Mouse (Mus musculus): Measurements from ENCODE around the gene Pacs1. TPM values are rescaled to one million over a fixed set of nuclear protein-coding genes. Genes with fewer than 3 reads are reported as not detected.

Gene Pacs1
- polyA plus RNA-seq, 1 experiment = 58.9 TPM

DNA sequence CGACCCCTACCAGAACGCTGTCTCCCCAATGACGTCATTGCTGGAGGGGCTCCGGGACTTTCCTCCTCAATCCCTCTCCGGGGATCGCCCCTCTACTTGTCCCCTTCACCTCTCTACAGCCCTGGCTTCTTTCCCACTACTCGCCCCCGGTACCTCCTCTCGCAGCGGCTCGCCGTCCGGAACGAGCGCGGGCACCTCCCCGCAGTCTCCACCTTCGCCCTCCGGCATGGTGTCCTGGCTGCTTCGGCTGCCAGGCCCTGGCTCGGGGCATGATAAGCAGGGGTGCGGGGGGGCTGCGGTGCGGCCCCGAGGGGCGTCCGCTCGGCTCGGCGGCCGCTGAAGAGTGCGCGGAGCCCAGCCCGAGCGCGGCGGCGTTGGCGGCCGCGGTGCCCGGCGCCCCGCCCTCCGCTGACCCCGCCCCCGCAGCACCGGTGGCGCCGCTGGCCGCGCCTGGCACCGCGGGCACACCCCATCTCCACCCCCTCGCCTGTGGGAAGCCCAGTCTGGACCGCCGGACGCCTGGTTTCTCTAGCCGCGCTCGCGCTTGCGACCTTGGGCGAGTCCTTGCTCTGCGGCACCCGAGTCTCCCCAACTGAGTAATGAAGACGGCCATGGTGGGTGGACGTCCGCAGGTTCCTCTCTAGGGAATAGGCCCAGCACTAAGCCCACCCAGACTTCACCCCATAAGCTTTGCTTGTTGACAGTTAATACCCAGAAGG, 187.6 kb downstream of the Pacs1 start, which contains the start of gene Tmem151a:
Gene Tmem151a (minus strand): TSS at position 387 of the 719 bp plus-strand sequence.
- Histone ChIP-seq H3K27me3 (ENCODE audit: control insufficient read depth, insufficient read depth, low read length) (peaks cover 15% of the 10 kb centered on the region; the same call in 1 of the 2 replicates), H3K4me3 (ENCODE audit: control insufficient read depth, insufficient read depth, low read length) (peak within 1 kb of the TSS; percentile 20), H3K27ac (ENCODE audit: control insufficient read depth, insufficient read depth, low read length) (no peak within 1 kb of the TSS), H3K36me3 (ENCODE audit: control insufficient read depth, insufficient read depth, low read length) (no peaks in the 10 kb centered on the region), H3K4me1 (replicated peaks; ENCODE audit: control insufficient read depth, insufficient read depth, low read length) (peaks cover 23% of the 10 kb centered on the region)
- TF ChIP-seq POLR2A (IDR thresholded peaks at IDR 0.05; ENCODE audit: control insufficient read depth, extremely low read depth, insufficient read depth, low read length, poor library complexity) = no peak
- TF ChIP-seq CTCF (IDR thresholded peaks at IDR 0.05; ENCODE audit: borderline replicate concordance, control insufficient read depth, extremely low read depth, insufficient read depth, low read length, poor library complexity) = no peak
- 2% methylated on average over 68 of the region's 69 CpGs for WGBS
- DNase-seq = no peak

DNA sequence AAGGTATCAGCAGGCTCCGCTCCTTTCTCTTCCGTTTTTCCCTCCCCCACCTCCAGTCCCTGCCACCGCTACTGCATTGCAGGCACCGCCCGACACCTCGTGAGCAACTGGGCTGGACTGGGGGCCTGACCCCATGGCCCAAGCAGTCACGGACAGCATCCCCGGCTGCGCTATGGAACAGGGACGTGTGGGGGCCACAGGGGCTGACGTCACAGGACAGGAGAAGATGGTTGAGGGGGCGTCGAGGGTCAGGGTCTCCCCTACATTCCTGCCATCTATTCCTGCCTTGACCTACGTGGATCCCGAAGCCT, 188.1 kb downstream of the Pacs1 start:
- Histone ChIP-seq H3K4me3 (ENCODE audit: control insufficient read depth, insufficient read depth, low read length) (peak overlapping the region; percentile 20), H3K36me3 (ENCODE audit: control insufficient read depth, insufficient read depth, low read length) (no peaks in the 10 kb centered on the region), H3K27me3 (ENCODE audit: control insufficient read depth, insufficient read depth, low read length) (peaks cover 15% of the 10 kb centered on the region; the same call in 1 of the 2 replicates), H3K27ac (ENCODE audit: control insufficient read depth, insufficient read depth, low read length) (no peak overlapping the region), H3K4me1 (replicated peaks; ENCODE audit: control insufficient read depth, insufficient read depth, low read length) (peaks cover 23% of the 10 kb centered on the region)
- DNase-seq = no peak
- 14% methylated on average over 15 of the region's 15 CpGs for WGBS
- TF ChIP-seq POLR2A (IDR thresholded peaks at IDR 0.05; ENCODE audit: control insufficient read depth, extremely low read depth, insufficient read depth, low read length, poor library complexity) = no peak
- no peak for TF ChIP-seq CTCF (IDR thresholded peaks at IDR 0.05; ENCODE audit: borderline replicate concordance, control insufficient read depth, extremely low read depth, insufficient read depth, low read length, poor library complexity)

DNA sequence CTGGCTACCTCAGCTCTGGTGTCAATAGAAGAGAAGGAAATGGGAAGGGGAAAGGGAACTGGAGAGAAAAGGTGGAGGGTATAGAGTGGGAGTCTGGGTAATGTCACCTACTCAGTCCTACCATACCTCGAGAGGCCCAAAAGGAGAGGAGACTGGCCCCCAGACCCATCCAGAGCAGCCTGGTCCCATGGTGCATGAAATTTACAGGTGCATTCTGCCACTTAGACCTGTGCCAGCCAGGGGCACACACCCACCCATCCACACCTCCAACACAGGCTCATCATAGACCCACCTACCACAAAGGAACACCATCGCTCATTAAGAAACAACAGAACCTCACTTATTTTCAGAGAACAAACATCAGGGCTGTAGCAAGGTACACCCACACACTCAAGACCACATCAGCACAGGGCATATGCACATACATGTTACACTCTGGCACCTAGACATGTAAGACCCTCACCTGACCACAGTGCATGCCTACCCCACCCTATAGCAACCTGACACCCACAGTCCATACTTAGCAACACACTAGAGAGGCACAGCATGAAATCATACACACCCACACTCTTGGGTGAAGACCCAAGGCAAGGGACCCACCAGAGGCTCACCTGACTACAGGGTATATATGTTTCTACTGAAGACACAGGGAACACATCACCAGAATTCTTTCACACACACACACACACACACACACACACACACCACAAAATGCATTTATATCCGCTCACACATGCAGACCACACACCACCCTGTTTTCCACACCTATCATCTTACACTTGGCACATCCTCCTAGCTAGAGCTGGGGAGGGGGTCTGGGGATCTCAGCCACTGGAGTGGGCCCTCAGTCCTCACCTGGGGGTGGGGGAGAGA, 188.7 kb downstream of the Pacs1 start:
- no peak for DNase-seq
- H3K27ac ChIP-seq (ENCODE audit: control insufficient read depth, insufficient read depth, low read length) = no peak overlapping the region
- H3K4me1 ChIP-seq (replicated peaks; ENCODE audit: control insufficient read depth, insufficient read depth, low read length) = peaks cover 21% of the 10 kb centered on the region
- 63% methylated on average over 3 of the region's 3 CpGs for WGBS
- TF ChIP-seq POLR2A (IDR thresholded peaks at IDR 0.05; ENCODE audit: control insufficient read depth, extremely low read depth, insufficient read depth, low read length, poor library complexity) (no peak), CTCF (IDR thresholded peaks at IDR 0.05; ENCODE audit: borderline replicate concordance, control insufficient read depth, extremely low read depth, insufficient read depth, low read length, poor library complexity) (no peak)
- peaks cover 15% of the 10 kb centered on the region; the same call in 1 of the 2 replicates for H3K27me3 ChIP-seq (ENCODE audit: control insufficient read depth, insufficient read depth, low read length)
- H3K36me3 ChIP-seq (ENCODE audit: control insufficient read depth, insufficient read depth, low read length) = no peaks in the 10 kb centered on the region
- H3K4me3 ChIP-seq (ENCODE audit: control insufficient read depth, insufficient read depth, low read length) = no peak overlapping the region

Other genes starting within 250 kb of the Pacs1 start
- 12.7 and 14.6 TPM in 2 replicates for gene Slc29a2, start 249.3 kb downstream of the Pacs1 start, polyA plus RNA-seq (2012; rRNA removed)
- gene B4gat1, start 234.3 kb downstream of the Pacs1 start, polyA plus RNA-seq (2012; rRNA removed) = 23.8 and 25.1 TPM in 2 replicates
- 1.1 and 1.4 TPM in 2 replicates for gene AC124502.3, start 234.2 kb downstream of the Pacs1 start, polyA plus RNA-seq (2012; rRNA removed)
- 54.2 and 61.4 TPM in 2 replicates for gene Brms1, start 231.8 kb downstream of the Pacs1 start, polyA plus RNA-seq (2012; rRNA removed)
- 7.1 and 8.8 TPM in 2 replicates for gene Rin1, start 222.6 kb downstream of the Pacs1 start, polyA plus RNA-seq (2012; rRNA removed)
- 5.9 and 7.7 TPM in 2 replicates for gene Cd248, start 205.0 kb downstream of the Pacs1 start, polyA plus RNA-seq (2012; rRNA removed)
- 1.7 and 3.5 TPM in 2 replicates for gene Tmem151a, start 187.6 kb downstream of the Pacs1 start, polyA plus RNA-seq (2012; rRNA removed)
- 121 and 137 TPM in 2 replicates for gene Yif1a, start 184.6 kb downstream of the Pacs1 start, polyA plus RNA-seq (2012; rRNA removed)
- gene Cnih2, start 174.6 kb downstream of the Pacs1 start, polyA plus RNA-seq (2012; rRNA removed) = 3.7 and 4.9 TPM in 2 replicates
- 296 and 317 TPM in 2 replicates for gene Rab1b, start 166.0 kb downstream of the Pacs1 start, polyA plus RNA-seq (2012; rRNA removed)
- 48.0 and 54.9 TPM in 2 replicates for gene Klc2, start 154.6 kb downstream of the Pacs1 start, polyA plus RNA-seq (2012; rRNA removed)
- 213 and 250 TPM in 2 replicates for gene Sf3b2, start 22.3 kb upstream of the Pacs1 start, polyA plus RNA-seq (2012; rRNA removed)
- 4.8 and 6.3 TPM in 2 replicates for gene Gal3st3, start 25.2 kb upstream of the Pacs1 start, polyA plus RNA-seq (2012; rRNA removed)
- not detected in 2 replicates for gene Catsper1, start 62.6 kb upstream of the Pacs1 start, polyA plus RNA-seq (2012; rRNA removed)
- gene Cst6, start 76.5 kb upstream of the Pacs1 start, polyA plus RNA-seq (2012; rRNA removed) = 60.2 and 101 TPM in 2 replicates
- 50.0 and 51.3 TPM in 2 replicates for gene Eif1ad, start 93.6 kb upstream of the Pacs1 start, polyA plus RNA-seq (2012; rRNA removed)
- 294 and 314 TPM in 2 replicates for gene Banf1, start 94.0 kb upstream of the Pacs1 start, polyA plus RNA-seq (2012; rRNA removed)
- gene Sart1, start 115.6 kb upstream of the Pacs1 start, polyA plus RNA-seq (2012; rRNA removed) = 41.6 and 48.9 TPM in 2 replicates
- 0.14 and 0.59 TPM in 2 replicates for gene Tsga10ip, start 129.4 kb upstream of the Pacs1 start, polyA plus RNA-seq (2012; rRNA removed)
- 112 and 133 TPM in 2 replicates for gene Drap1, start 151.9 kb upstream of the Pacs1 start, polyA plus RNA-seq (2012; rRNA removed)
- gene AI837181, start 152.0 kb upstream of the Pacs1 start, polyA plus RNA-seq (2012; rRNA removed) = 145 and 149 TPM in 2 replicates
- 0.16 TPM in 1 of 2 replicates, not detected in the other for gene Fosl1, start 174.4 kb upstream of the Pacs1 start, polyA plus RNA-seq (2012; rRNA removed)
- gene Ccdc85b, start 184.8 kb upstream of the Pacs1 start, polyA plus RNA-seq (2012; rRNA removed) = 8.1 and 8.2 TPM in 2 replicates
- gene Fibp, start 187.5 kb upstream of the Pacs1 start, polyA plus RNA-seq (2012; rRNA removed) = 142 and 157 TPM in 2 replicates
- 49.1 and 54.3 TPM in 2 replicates for gene Ctsw, start 195.4 kb upstream of the Pacs1 start, polyA plus RNA-seq (2012; rRNA removed)
- gene Efemp2, start 200.8 kb upstream of the Pacs1 start, polyA plus RNA-seq (2012; rRNA removed) = 17.3 and 21.6 TPM in 2 replicates
- 127 and 149 TPM in 2 replicates for gene Mus81, start 215.3 kb upstream of the Pacs1 start, polyA plus RNA-seq (2012; rRNA removed)
- 1,557 and 1,580 TPM in 2 replicates for gene Cfl1, start 217.3 kb upstream of the Pacs1 start, polyA plus RNA-seq (2012; rRNA removed)
- gene 1700020D05Rik, start 230.7 kb upstream of the Pacs1 start, polyA plus RNA-seq (2012; rRNA removed) = 3.3 and 3.5 TPM in 2 replicates
- gene Snx32, start 237.4 kb upstream of the Pacs1 start, polyA plus RNA-seq (2012; rRNA removed) = 20.0 and 22.6 TPM in 2 replicates

All from thymus, adult 2 months (tissue).